In the genomic region with DNA sequence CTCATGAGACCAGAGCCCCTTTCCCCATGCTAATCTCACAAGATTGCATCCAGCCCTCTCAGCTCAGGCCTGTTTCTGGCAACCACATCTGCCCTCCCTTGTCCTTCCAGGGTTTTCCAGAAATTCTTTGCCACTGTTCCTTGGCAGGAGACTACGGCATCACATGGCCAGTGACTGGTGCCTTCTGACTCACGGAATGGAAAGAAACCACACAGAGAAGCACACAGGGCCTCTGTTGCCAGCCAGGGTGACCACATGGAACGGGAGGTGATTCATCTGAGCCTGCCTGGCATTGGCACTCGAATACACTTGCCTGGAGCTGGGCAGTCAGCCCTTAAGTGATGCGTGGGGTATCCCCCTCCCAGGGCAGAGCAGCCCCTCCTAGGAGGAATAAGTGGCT, we compare ENCODE assay signal across 10 mouse cellular contexts. TPM values are rescaled to one million over a fixed set of nuclear protein-coding genes. Genes with fewer than 3 reads are reported as not detected.
DNase-seq lines count a peak whose midpoint lies in the region; ATAC-seq lines count a peak whose summit lies in the region.
"Had no signal": no experiment of that assay in that cellular context is flagged by ENCODE, and none has a peak within 500 bp of the region (broad histone marks: within the 10 kb centered on the region; RNA-seq: fewer than 3 reads in every experiment).

No protein-coding gene starts in this region.

- H3K4me1 ChIP-seq in midbrain, embryonic 14.5 days (ENCODE audit: control insufficient read depth, insufficient read depth, low read length): no peaks in the 10 kb centered on the region

- DNase-seq in kidney, adult 11 months: peak; percentile 81
- DNase-seq in kidney, postnatal 4 days: no peak
- peak; percentile 92 for DNase-seq in adrenal gland, adult 8-10 months
- peak; percentile 33 to 57 for DNase-seq in frontal cortex, postnatal 10 days (ENCODE audit: low spot score in 2 of 2)
- peak; percentile 88 for DNase-seq in layer of hippocampus, adult 9-11 months
- peak; percentile 59 to 69 for DNase-seq in right cerebral cortex, adult 2 months (ENCODE audit: low spot score in 2 of 2)
- no peak for DNase-seq in midbrain, embryonic 14.5 days
- DNase-seq in c-Kit-positive CD71-positive TER-119-positive erythroid progenitor cells, embryonic 14.5 days (ENCODE audit: low spot score): no peak

- ATAC-seq in midbrain, embryonic 14.5 days (ENCODE audit: low FRiP score, low TSS enrichment): no peak

- H3K27me3 ChIP-seq in midbrain, embryonic 14.5 days (ENCODE audit: control insufficient read depth, insufficient read depth, low read length): no peaks in the 10 kb centered on the region

- WGBS in midbrain, embryonic 14.5 days: 73% methylated on average over 5 of the region's 5 CpGs

- H3K27ac ChIP-seq in midbrain, embryonic 14.5 days (replicated peaks; ENCODE audit: low read depth, low read length): no peak overlapping the region

- no peaks in the 10 kb centered on the region for H3K36me3 ChIP-seq in midbrain, embryonic 14.5 days (ENCODE audit: control insufficient read depth, insufficient read depth, low read length)
- H3K36me3 ChIP-seq: G1E had no signal

- H3K9ac ChIP-seq in midbrain, embryonic 14.5 days (replicated peaks; ENCODE audit: low read length): no peak overlapping the region

- H3K4me3 ChIP-seq in midbrain, embryonic 14.5 days (replicated peaks; ENCODE audit: low read depth, low read length): no peak overlapping the region
- H3K4me3 ChIP-seq: erythroblast, embryonic 14.5 days had no signal

- H3K9me3 ChIP-seq in midbrain, embryonic 14.5 days (ENCODE audit: control insufficient read depth, low read length): no peaks in the 10 kb centered on the region
- H3K9me3 ChIP-seq: G1E had no signal

- H3K4me2 ChIP-seq in midbrain, embryonic 14.5 days (ENCODE audit: low read length): no peak overlapping the region

RNA-seq across cellular contexts. Expression of a gene that starts 25.6 kb away (rescaled TPM):
- total RNA-seq in adrenal gland, adult 8-10 months (2022): 100 to 1,000 TPM in 2 of 4 experiments, 10 to 100 TPM in 2; 82.9 to 112 (median 103) TPM
- polyA plus RNA-seq in midbrain, embryonic 14.5 days (2014; fragmentation: Nextera tagmentation; extraction: Ambion mirVana): 125 and 160 TPM in 2 replicates

RNA-seq across cellular contexts. Expression of a gene that starts 33.4 kb away (rescaled TPM):
- total RNA-seq in adrenal gland, adult 8-10 months (2022): 1 to 10 TPM; 6.0 to 9.2 (median 8.4) TPM
- 41.1 and 47.1 TPM in 2 replicates for polyA plus RNA-seq in midbrain, embryonic 14.5 days (2014; fragmentation: Nextera tagmentation; extraction: Ambion mirVana)

Comparison
In these comparisons a context has a peak if more than half of its experiments do, and no peak if none do; other contexts are left out.
1. DNase-seq: peak in kidney, adult 11 months (single experiment), adrenal gland, adult 8-10 months (single experiment), frontal cortex, postnatal 10 days (2 of 2), layer of hippocampus, adult 9-11 months (single experiment) and right cerebral cortex, adult 2 months (2 of 2); none in kidney, postnatal 4 days (0 of 2), midbrain, embryonic 14.5 days (single experiment) and c-Kit-positive CD71-positive TER-119-positive erythroid progenitor cells, embryonic 14.5 days (single experiment).